Mouse (Mus musculus) spleen, adult 12 weeks (tissue): ENCODE measurements around the gene Cxcr2.

Experiments used
- DNase-seq: peaks from one replicate; pipeline ENCODE4 v3.0.0; 2022; ENCODE audit warnings: low spot score

The Cxcr2 gene

DNA sequence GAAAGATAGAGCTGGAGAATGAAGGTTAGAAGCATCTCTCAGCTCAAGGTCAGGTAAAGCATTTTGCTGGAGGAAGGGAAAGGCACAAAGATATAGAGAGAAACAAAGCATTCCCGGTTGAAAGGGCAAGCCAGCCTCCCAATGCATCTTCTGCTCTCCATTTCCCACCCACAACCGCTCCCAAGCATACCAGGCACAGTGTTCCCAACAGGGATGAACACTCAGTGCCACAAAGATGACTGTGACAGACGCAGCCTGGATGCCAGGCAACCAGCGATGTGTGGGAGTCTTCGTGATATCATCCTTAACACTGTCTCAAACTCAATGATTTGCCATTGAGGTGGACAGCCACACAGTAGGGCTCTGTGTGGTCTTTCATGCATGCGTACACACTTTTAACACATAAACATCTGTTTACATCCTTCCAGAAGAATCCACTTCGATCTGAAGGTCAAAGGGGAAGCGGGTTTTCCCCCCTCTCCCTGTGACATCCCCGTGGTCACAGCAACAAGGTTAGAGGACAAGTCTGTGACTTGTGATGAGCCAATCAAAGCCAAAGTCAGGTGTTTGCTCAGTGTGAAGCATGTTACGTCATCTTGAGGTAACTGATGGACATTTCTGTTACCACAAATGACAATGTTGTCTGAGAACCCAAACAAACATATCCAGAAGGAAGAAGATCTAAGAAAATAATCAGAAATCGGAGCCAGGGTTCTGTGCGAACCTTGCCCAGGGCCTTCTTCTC, 44.1 kb downstream of the Cxcr2 start:
- no peak for DNase-seq

GRCm38 (mm10) chr1:74199046-74199445, 45.3 kb downstream of the Cxcr2 start:
- DNase-seq: no peak

- no peak for DNase-seq
Observed at GRCm38 (mm10) chr1:74201048-74201844, 47.5 kb downstream of the Cxcr2 start.

DNA sequence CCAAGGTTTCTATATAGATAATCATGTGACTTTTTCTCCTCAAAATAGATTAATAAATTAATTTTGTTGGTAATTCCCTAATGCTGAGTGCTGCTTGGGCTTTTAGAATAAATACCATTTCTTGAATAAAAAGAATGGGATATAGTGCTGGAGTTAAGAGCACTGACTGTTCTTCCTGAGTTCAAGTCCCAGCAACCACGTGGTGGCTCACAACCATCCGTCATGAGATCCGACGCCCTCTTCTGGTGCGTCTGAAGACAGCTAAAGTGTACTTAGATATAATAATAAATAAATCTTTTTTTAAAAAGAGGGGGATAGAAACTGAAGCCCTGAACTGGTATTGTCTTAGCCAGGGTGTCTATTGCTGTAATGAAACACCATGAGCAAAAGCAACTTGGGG, 49.7 kb downstream of the Cxcr2 start:
- no peak for DNase-seq

DNA sequence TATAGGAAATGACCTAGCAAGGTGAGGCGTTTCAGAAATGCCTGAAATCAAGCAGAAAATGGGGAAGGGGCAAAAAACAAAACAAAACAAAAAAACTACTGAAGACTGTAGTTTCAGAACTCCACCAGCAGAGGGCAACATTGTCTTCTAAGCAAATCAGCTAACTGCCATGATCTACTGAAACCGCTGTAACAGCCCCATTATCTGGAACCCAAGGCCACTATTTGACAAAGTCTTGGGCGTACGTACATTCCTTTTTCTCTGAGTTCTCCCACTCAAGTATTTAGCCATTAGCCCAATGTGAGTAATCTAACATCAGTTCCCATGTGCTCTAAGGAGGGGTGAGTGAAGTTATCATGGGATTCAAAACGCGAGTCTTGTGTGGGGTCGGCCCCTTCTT, 52.1 kb downstream of the Cxcr2 start:
- DNase-seq: no peak

DNA sequence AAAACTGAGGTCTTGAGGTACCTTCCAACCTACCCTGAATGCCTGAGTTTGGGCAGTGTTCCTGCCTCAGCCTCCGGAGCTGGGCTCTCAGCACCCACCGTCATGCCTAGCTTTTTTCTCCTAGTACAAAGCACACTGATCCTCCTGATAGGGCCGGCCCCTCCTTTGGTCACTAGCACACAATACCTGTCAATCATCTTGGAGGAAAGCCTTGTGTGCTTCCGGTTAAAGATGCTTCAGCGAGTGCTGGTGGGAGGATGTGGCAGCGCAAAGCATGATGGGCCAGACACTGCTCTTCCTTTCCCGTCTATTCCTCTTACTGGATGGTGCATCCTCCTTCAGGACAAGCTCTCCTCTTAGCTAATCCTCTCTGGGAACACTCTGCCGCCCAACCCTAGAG, 52.9 kb downstream of the Cxcr2 start:
- no peak for DNase-seq

- no peak for DNase-seq
Observed at GRCm38 (mm10) chr1:74207906-74208305, 54.1 kb downstream of the Cxcr2 start.

DNA sequence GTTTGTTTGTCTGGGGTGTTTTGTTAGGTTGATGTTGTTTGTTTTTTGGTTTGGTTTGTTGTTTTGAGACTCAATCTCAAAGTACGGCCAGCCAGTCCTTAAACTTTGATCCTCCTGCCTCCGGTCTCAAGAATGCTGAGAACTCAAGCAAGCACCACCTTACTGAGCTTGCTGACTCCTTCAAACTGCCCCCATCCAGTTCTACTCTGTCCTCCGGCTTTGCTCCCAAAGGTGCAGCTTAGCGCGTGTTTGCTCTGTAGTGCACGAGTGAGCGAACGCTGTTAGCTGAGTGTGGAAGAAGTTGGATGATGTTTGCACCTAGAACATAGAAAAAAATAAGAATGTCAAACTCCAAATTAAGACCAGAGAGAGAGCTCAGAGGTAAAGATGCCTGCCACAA, 55.2 kb downstream of the Cxcr2 start:
- DNase-seq: no peak
